Mouse (Mus musculus): ENCODE results near the gene Wwox. TPM values are rescaled to one million over a fixed set of nuclear protein-coding genes. Genes with fewer than 3 reads are reported as not detected.

The Wwox gene
- polyA plus RNA-seq, 1 experiment from 2014 or later: 11.6 TPM

- Histone ChIP-seq H3K36me3 (ENCODE audit: insufficient read depth, low read length) (no peaks in the 10 kb centered on the region), H3K4me1 (ENCODE audit: insufficient read depth, low read depth, low read length) (peaks cover 12% of the 10 kb centered on the region; the same call in 1 of the 2 replicates), H3K4me2 (replicated peaks; ENCODE audit: low read depth, low read length) (no peak overlapping the region), H3K9ac (replicated peaks; ENCODE audit: low read depth) (no peak overlapping the region), H3K27me3 (replicated peaks; ENCODE audit: insufficient read depth, low read length) (no peaks in the 10 kb centered on the region), H3K27ac (ENCODE audit: low read length) (peak overlapping the region; percentile 54; the same call in 1 of the 2 replicates), H3K9me3 (ENCODE audit: low read length) (no peaks in the 10 kb centered on the region), H3K4me3 (ENCODE audit: low read depth, low read length) (no peak overlapping the region)
- ATAC-seq (peak; percentile 40; the same call in 1 of the 2 replicates), DNase-seq (ENCODE audit: low spot score) (peak; percentile 72)
- TF ChIP-seq CTCF (IDR thresholded peaks at IDR 0.05): no peak
- TF ChIP-seq EP300 (IDR thresholded peaks at IDR 0.05): no peak; the same call in 1 of the 2 replicates
- 27% methylated on average over 9 of the region's 9 CpGs for WGBS
These were observed 570.7 kb downstream of the Wwox start for GRCm38 (mm10) chr8:115009897-115010768.

- DNase-seq (ENCODE audit: low spot score) (peak; percentile 63), ATAC-seq (peak; percentile 50)
- Histone ChIP-seq H3K4me1 (ENCODE audit: insufficient read depth, low read depth, low read length) (peaks cover 12% of the 10 kb centered on the region; the same call in 1 of the 2 replicates), H3K9me3 (ENCODE audit: low read length) (no peaks in the 10 kb centered on the region), H3K36me3 (ENCODE audit: insufficient read depth, low read length) (no peaks in the 10 kb centered on the region), H3K9ac (replicated peaks; ENCODE audit: low read depth) (no peak overlapping the region), H3K4me3 (ENCODE audit: low read depth, low read length) (no peak overlapping the region), H3K27me3 (replicated peaks; ENCODE audit: insufficient read depth, low read length) (no peaks in the 10 kb centered on the region), H3K27ac (ENCODE audit: low read length) (peak overlapping the region; percentile 54; the same call in 1 of the 2 replicates), H3K4me2 (replicated peaks; ENCODE audit: low read depth, low read length) (no peak overlapping the region)
- 42% methylated on average over 9 of the region's 9 CpGs for WGBS
- TF ChIP-seq CTCF (IDR thresholded peaks at IDR 0.05) (no peak), EP300 (IDR thresholded peaks at IDR 0.05) (no peak)
These were observed 571.3 kb downstream of the Wwox start for GRCm38 (mm10) chr8:115010769-115011073.

GRCm38 (mm10) chr8:115019661-115020060 is 580.2 kb downstream of the Wwox start:
- 51% methylated on average over 15 of the region's 15 CpGs for WGBS
- H3K9ac ChIP-seq (replicated peaks; ENCODE audit: low read depth): no peak overlapping the region
- ATAC-seq (no peak), DNase-seq (ENCODE audit: low spot score) (peak; percentile 23)
- H3K27me3 ChIP-seq (replicated peaks; ENCODE audit: insufficient read depth, low read length): no peaks in the 10 kb centered on the region
- no peak overlapping the region for H3K4me3 ChIP-seq (ENCODE audit: low read depth, low read length)
- H3K36me3 ChIP-seq (ENCODE audit: insufficient read depth, low read length): no peaks in the 10 kb centered on the region
- H3K4me2 ChIP-seq (replicated peaks; ENCODE audit: low read depth, low read length): no peak overlapping the region
- H3K9me3 ChIP-seq (ENCODE audit: low read length): no peaks in the 10 kb centered on the region
- no peaks in the 10 kb centered on the region for H3K4me1 ChIP-seq (ENCODE audit: insufficient read depth, low read depth, low read length)
- H3K27ac ChIP-seq (ENCODE audit: low read length): no peak overlapping the region
- no peak for TF ChIP-seq CTCF (IDR thresholded peaks at IDR 0.05)
- no peak for TF ChIP-seq EP300 (IDR thresholded peaks at IDR 0.05)

- ATAC-seq (no peak), DNase-seq (ENCODE audit: low spot score) (no peak)
- 72% methylated on average over 8 of the region's 8 CpGs for WGBS
- H3K4me2 ChIP-seq (replicated peaks; ENCODE audit: low read depth, low read length): no peak overlapping the region
- TF ChIP-seq EP300 (IDR thresholded peaks at IDR 0.05): no peak
- no peak for TF ChIP-seq CTCF (IDR thresholded peaks at IDR 0.05)
- no peak overlapping the region for H3K27ac ChIP-seq (ENCODE audit: low read length)
- H3K27me3 ChIP-seq (replicated peaks; ENCODE audit: insufficient read depth, low read length): no peaks in the 10 kb centered on the region
- no peaks in the 10 kb centered on the region for H3K9me3 ChIP-seq (ENCODE audit: low read length)
- no peaks in the 10 kb centered on the region for H3K36me3 ChIP-seq (ENCODE audit: insufficient read depth, low read length)
- no peaks in the 10 kb centered on the region for H3K4me1 ChIP-seq (ENCODE audit: insufficient read depth, low read depth, low read length)
- no peak overlapping the region for H3K4me3 ChIP-seq (ENCODE audit: low read depth, low read length)
- H3K9ac ChIP-seq (replicated peaks; ENCODE audit: low read depth): no peak overlapping the region
These were observed 582.3 kb downstream of the Wwox start for GRCm38 (mm10) chr8:115021731-115022130.

- no peaks in the 10 kb centered on the region for H3K27me3 ChIP-seq (replicated peaks; ENCODE audit: insufficient read depth, low read length)
- H3K9me3 ChIP-seq (ENCODE audit: low read length): no peaks in the 10 kb centered on the region
- no peaks in the 10 kb centered on the region for H3K4me1 ChIP-seq (ENCODE audit: insufficient read depth, low read depth, low read length)
- no peak overlapping the region for H3K4me2 ChIP-seq (replicated peaks; ENCODE audit: low read depth, low read length)
- no peak overlapping the region for H3K9ac ChIP-seq (replicated peaks; ENCODE audit: low read depth)
- TF ChIP-seq CTCF (IDR thresholded peaks at IDR 0.05) (no peak), EP300 (IDR thresholded peaks at IDR 0.05) (no peak)
- H3K27ac ChIP-seq (ENCODE audit: low read length): no peak overlapping the region
- 62% methylated on average over 4 of the region's 4 CpGs for WGBS
- DNase-seq (ENCODE audit: low spot score) (peak; percentile 44), ATAC-seq (peak; percentile 53; the same call in 1 of the 2 replicates)
- H3K36me3 ChIP-seq (ENCODE audit: insufficient read depth, low read length): no peaks in the 10 kb centered on the region
- H3K4me3 ChIP-seq (ENCODE audit: low read depth, low read length): no peak overlapping the region
These were observed 584.6 kb downstream of the Wwox start for GRCm38 (mm10) chr8:115024062-115024461.

- H3K4me3 ChIP-seq (ENCODE audit: low read depth, low read length): no peak overlapping the region
- H3K36me3 ChIP-seq (ENCODE audit: insufficient read depth, low read length): no peaks in the 10 kb centered on the region
- no peaks in the 10 kb centered on the region for H3K27me3 ChIP-seq (replicated peaks; ENCODE audit: insufficient read depth, low read length)
- no peak overlapping the region for H3K4me2 ChIP-seq (replicated peaks; ENCODE audit: low read depth, low read length)
- ATAC-seq (peak; percentile 66), DNase-seq (ENCODE audit: low spot score) (peak; percentile 87)
- WGBS: 50% methylated on average over 10 of the region's 10 CpGs
- no peaks in the 10 kb centered on the region for H3K4me1 ChIP-seq (ENCODE audit: insufficient read depth, low read depth, low read length)
- H3K9ac ChIP-seq (replicated peaks; ENCODE audit: low read depth): no peak overlapping the region
- H3K27ac ChIP-seq (ENCODE audit: low read length): peak overlapping the region; percentile 35; the same call in 1 of the 2 replicates
- H3K9me3 ChIP-seq (ENCODE audit: low read length): no peaks in the 10 kb centered on the region
- TF ChIP-seq CTCF (IDR thresholded peaks at IDR 0.05): no peak
- TF ChIP-seq EP300 (IDR thresholded peaks at IDR 0.05): peak; percentile 44; the same call in 1 of the 2 replicates
These were observed 586.1 kb downstream of the Wwox start for GRCm38 (mm10) chr8:115025390-115026098.

Data from lung, postnatal 0 days (tissue).